Mouse (Mus musculus): Measurements from ENCODE around the gene Hist1h2be. TPM values are rescaled to one million over a fixed set of nuclear protein-coding genes. Genes with fewer than 3 reads are reported as not detected.

Gene Hist1h2be
- total RNA-seq (2023) = 59.1 and 80.7 TPM in 2 replicates

DNA sequence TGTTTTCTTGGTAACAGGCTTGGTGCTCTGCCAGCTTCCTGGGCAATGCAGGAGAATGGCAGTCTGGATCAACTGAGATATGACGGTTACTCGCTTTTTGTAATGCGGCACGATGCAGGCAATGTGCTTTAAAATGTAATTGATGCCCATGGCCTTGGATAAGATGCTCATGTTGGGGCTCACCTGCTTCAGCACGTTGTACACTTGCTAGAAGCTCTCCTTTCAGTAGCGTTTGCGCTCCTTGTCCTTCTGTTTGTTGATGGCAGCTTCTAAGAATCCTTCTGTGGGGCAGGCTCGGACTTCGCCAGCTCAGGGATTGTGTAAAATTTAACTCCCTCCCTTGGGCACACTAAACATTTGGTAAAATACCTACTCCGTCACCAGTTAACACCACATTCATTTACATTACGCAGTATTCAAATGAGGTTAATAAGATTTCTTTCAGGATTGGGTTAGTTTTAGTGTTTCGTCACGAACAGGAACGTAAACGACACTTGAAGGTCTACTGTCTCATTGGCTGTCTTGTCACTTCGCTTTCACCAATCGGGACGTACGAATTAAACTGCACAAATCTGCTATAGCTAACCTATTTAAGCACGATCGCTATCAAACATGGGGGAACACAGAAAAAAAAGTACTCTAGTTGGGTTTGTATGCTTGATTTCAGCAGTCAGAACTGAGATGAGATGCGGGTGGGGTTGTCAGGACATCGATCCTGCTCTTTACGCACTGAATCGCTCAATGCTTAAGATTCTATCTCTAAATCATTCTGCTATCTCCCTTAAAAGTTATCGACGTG, at the start of gene Hist1h2be:
Hist1h2be (minus strand) TSS at position 392 of the 799 bp plus-strand sequence.

GRCm38 (mm10) chr13:23622175-23622671, 1.3 kb upstream of the Hist1h2be start, which contains the start of gene Hist1h1e:
Gene Hist1h1e, minus strand, starts transcription at chr13:23622558.

GRCm38 (mm10) chr13:23581408-23582218, 39.3 kb downstream of the Hist1h2be start, which contains the start of gene Hist1h4d:
Gene Hist1h4d, plus strand, starts transcription at chr13:23581598.

DNA sequence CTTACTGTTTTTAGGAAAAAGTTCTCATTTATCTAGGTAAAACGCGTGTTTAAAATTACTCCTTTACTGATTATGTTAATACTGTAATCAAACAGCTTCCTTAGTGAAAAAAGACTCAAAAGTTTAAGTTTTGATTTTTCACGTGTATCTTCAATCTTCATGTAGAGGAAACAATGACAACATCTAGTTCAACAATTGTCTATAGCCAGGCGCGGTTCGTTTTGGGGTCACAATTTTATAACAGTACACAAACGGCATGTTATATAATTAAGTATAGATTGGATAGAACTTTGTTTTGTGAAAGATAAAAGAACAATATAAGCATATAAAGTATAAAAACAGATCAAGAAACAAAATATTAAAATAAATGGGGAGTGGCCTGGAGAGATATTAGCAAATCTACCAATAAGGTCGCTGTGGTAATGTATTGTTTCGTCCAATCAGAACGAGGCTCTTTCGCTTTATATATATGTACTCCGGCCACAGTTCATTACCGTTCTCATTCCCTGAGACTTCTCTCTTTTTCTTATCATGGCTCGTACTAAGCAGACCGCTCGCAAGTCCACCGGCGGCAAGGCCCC, 45.6 kb downstream of the Hist1h2be start, which contains the start of gene Hist1h3d:
Hist1h3d (plus strand) TSS at position 493 of the 581 bp plus-strand sequence.

DNA sequence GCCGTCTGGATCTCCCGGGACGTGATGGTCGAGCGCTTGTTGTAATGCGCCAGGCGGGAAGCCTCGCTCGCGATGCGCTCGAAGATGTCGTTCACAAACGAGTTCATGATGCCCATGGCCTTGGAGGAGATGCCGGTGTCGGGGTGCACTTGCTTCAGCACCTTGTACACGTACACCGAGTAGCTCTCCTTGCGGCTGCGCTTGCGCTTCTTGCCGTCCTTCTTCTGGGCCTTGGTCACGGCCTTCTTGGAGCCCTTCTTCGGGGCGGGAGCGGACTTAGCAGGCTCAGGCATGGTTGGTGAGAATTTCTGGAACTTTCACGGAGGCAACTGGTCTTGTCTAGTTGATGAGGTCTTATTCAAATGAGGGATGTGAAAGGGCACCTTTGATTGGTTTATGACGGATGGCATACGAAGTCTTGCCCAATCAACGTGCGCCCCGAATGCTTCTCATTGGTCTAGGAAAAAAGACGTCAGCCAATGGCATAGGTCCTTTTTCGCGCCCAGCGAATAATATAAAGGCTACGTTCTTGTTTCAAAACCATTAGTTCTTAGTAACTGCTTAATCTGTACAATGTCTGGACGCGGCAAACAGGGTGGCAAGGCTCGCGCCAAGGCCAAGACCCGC, 46.9 kb downstream of the Hist1h2be start, which contains the start of the genes Hist1h2bf and Hist1h2ad:
Hist1h2bf (minus strand) TSS at position 299 of the 627 bp plus-strand sequence.
Hist1h2ad (plus strand) TSS at position 484 of the 627 bp plus-strand sequence.

GRCm38 (mm10) chr13:23571022-23571503, 49.9 kb downstream of the Hist1h2be start, which contains the start of the genes Hist1h2ae and Hist1h2bg:
Gene Hist1h2ae, minus strand, starts transcription at chr13:23571220.
Gene Hist1h2bg, plus strand, starts transcription at chr13:23571396.

DNA sequence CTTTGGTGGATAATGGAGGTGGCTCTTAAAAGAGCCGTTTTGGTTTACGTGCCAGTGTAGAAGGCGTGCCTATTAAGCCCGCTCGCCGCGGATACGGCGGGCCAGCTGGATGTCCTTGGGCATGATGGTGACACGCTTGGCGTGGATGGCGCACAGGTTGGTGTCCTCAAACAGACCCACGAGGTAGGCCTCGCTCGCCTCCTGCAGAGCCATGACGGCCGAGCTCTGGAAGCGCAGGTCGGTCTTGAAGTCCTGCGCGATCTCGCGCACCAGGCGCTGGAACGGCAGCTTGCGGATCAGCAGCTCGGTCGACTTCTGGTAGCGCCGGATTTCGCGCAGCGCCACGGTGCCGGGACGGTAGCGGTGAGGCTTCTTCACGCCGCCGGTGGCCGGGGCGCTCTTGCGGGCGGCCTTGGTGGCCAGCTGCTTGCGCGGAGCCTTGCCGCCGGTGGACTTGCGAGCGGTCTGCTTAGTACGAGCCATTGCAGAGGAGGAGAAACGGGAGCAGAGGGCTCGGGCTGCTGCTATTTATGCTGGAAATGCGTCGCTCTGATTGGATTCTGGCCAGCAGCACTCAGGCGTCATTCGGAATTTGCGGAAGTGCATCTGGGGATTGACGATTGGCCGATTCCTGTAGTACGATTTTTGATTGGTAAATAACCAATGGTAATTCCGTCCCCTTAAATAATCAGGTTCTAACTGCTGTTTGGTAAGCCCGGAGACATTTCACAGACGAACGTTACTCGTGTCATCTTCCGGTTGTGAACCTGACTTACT, 58.9 kb downstream of the Hist1h2be start, which contains the start of gene Hist1h3e:
Hist1h3e (minus strand) TSS at position 487 of the 777 bp plus-strand sequence.

DNA sequence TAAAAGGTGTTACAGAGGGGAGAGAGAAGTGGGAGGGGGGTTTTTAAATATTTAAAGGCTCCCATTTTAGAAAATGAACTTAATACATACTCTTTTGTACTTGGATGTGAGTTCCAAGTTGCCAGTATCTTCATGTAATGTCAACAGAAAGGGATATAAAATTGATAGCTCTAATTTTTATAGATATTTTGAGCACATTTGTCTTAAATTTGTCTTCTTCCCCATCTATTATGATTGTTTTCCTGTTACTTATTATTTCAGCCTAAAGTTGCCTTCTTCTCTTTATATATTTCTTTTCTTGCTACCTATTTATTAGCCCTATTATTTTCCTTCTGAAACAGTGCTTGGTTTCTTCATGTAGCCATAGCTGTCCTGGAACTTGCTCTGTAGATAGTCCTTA, 68.0 kb downstream of the Hist1h2be start, which contains the start of gene Hist1h1d:
Hist1h1d (plus strand) TSS at position 301 of the 400 bp plus-strand sequence.

GRCm38 (mm10) chr13:23551146-23551834, 69.6 kb downstream of the Hist1h2be start, which contains the start of gene Hist1h4f:
Gene Hist1h4f, minus strand, starts transcription at chr13:23551648.

DNA sequence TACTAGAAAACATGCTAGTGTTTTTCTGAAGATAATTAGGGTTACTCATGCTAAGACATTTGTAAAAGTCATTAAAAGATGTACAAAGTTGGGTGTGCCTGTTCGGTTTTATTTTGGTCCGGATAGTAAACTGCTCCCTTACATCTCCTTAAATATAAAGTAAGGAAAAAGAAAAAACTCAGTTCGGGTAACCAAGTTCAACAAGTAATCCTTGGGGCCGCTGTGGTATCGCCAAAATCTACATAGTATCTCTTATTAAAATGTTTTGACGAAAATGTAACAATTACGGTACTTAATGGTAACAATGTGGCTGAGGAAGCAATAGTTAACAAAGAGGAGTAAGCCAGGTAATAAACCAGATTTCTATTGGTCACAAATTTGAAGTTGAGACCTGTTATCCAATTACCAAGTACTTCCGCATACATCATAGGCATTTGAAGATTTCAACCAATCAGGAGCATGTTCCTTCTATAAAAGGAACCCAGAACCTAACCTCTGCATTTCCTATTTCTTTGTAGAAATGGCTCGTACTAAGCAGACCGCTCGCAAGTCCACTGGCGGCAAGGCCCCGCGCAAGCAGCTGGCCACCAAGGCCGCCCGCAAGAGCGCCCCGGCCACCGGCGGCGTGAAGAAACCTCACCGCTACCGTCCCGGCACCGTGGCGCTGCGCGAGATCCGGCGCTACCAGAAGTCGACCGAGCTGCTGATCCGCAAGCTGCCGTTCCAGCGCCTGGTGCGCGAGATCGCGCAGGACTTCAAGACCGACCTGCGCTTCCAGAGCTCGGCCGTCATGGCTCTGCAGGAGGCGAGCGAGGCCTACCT, 76.7 kb downstream of the Hist1h2be start, which contains the start of gene Hist1h3f:
Hist1h3f (plus strand) TSS at position 88 of the 822 bp plus-strand sequence.

DNA sequence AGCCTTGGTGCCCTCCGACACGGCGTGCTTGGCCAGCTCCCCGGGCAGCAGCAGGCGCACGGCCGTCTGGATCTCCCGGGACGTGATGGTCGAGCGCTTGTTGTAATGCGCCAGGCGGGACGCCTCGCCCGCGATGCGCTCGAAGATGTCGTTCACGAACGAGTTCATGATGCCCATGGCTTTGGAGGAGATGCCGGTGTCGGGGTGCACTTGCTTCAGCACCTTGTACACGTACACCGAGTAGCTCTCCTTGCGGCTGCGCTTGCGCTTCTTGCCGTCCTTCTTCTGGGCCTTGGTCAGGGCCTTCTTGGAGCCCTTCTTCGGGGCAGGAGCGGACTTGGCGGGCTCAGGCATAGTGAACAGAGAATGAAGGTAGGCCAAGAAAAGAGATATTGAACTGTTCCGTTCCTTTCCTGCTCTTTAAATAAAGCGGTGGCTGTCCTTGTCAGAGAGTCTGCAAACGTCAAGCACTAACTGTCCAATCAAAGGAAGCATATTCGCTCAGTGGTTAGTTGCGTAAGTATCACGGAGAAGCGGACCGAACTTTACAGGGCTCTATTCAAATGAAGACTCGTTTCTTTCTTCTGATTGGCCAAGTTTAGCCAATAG, 77.8 kb downstream of the Hist1h2be start, which contains the start of gene Hist1h2bh:
Hist1h2bh (minus strand) TSS at position 394 of the 609 bp plus-strand sequence.

GRCm38 (mm10) chr13:23535137-23536075, 85.5 kb downstream of the Hist1h2be start, which contains the start of gene Hist1h3g:
Gene Hist1h3g, plus strand, starts transcription at chr13:23535422.

Other genes starting within 250 kb of the Hist1h2be start
- 9.1 and 10.2 TPM in 2 replicates for gene Abt1, start 197.3 kb downstream of the Hist1h2be start, total RNA-seq (2023)
- gene Btn1a1, start 155.2 kb downstream of the Hist1h2be start, total RNA-seq (2023) = not detected in 2 replicates
- not detected in 2 replicates for gene Btn2a2, start 132.3 kb downstream of the Hist1h2be start, total RNA-seq (2023)
- 492 and 1,085 TPM in 2 replicates for gene Hist1h4h, start 90.1 kb downstream of the Hist1h2be start, total RNA-seq (2023)
- 675 and 802 TPM in 2 replicates for gene Hist1h2af, start 87.2 kb downstream of the Hist1h2be start, total RNA-seq (2023)
- gene Hist1h3g, start 85.7 kb downstream of the Hist1h2be start, total RNA-seq (2023) = 96.3 and 179 TPM in 2 replicates
- 54.8 and 79.6 TPM in 2 replicates for gene Hist1h2bh, start 77.7 kb downstream of the Hist1h2be start, total RNA-seq (2023)
- gene Hist1h3f, start 77.1 kb downstream of the Hist1h2be start, total RNA-seq (2023) = 164 and 316 TPM in 2 replicates
- gene Hist1h4f, start 69.5 kb downstream of the Hist1h2be start, total RNA-seq (2023) = 1,320 and 1,633 TPM in 2 replicates
- 65.0 and 74.8 TPM in 2 replicates for gene Hist1h1d, start 67.9 kb downstream of the Hist1h2be start, total RNA-seq (2023)
- gene Hist1h3e, start 58.8 kb downstream of the Hist1h2be start, total RNA-seq (2023) = 389 and 653 TPM in 2 replicates
- gene Hist1h2ae, start 49.9 kb downstream of the Hist1h2be start, total RNA-seq (2023) = 112 and 128 TPM in 2 replicates
- gene Hist1h2bg, start 49.7 kb downstream of the Hist1h2be start, total RNA-seq (2023) = 877 and 1,185 TPM in 2 replicates
- 501 and 811 TPM in 2 replicates for gene Hist1h2bf, start 46.9 kb downstream of the Hist1h2be start, total RNA-seq (2023)
- 41.5 and 76.0 TPM in 2 replicates for gene Hist1h2ad, start 46.7 kb downstream of the Hist1h2be start, total RNA-seq (2023)
- 49.0 and 98.9 TPM in 2 replicates for gene Hist1h3d, start 45.4 kb downstream of the Hist1h2be start, total RNA-seq (2023)
- gene Hist1h4d, start 39.5 kb downstream of the Hist1h2be start, total RNA-seq (2023) = 447 and 512 TPM in 2 replicates
- 628 and 671 TPM in 2 replicates for gene Hist1h1e, start 1.4 kb upstream of the Hist1h2be start, total RNA-seq (2023)
- 21.4 and 34.7 TPM in 2 replicates for gene Hist1h2ac, start 62.8 kb upstream of the Hist1h2be start, total RNA-seq (2023)
- gene Hist1h2bc, start 63.1 kb upstream of the Hist1h2be start, total RNA-seq (2023) = 85.6 and 87.8 TPM in 2 replicates
- gene Hist1h1t, start 74.7 kb upstream of the Hist1h2be start, total RNA-seq (2023) = 0.75 TPM in 1 of 2 replicates, not detected in the other
- 147 and 286 TPM in 2 replicates for gene Hist1h4c, start 77.3 kb upstream of the Hist1h2be start, total RNA-seq (2023)
- 2.0 and 2.2 TPM in 2 replicates for gene Hfe, start 89.7 kb upstream of the Hist1h2be start, total RNA-seq (2023)
- gene Hist1h1c, start 117.7 kb upstream of the Hist1h2be start, total RNA-seq (2023) = 1,418 and 1,573 TPM in 2 replicates
- 379 and 485 TPM in 2 replicates for gene Hist1h3c, start 124.5 kb upstream of the Hist1h2be start, total RNA-seq (2023)
- 566 and 573 TPM in 2 replicates for gene Hist1h2bb, start 125.6 kb upstream of the Hist1h2be start, total RNA-seq (2023)
- gene Hist1h2ab, start 130.0 kb upstream of the Hist1h2be start, total RNA-seq (2023) = 470 and 881 TPM in 2 replicates
- 584 and 951 TPM in 2 replicates for gene Hist1h3b, start 131.1 kb upstream of the Hist1h2be start, total RNA-seq (2023)
- 196 and 310 TPM in 2 replicates for gene Hist1h4b, start 135.9 kb upstream of the Hist1h2be start, total RNA-seq (2023)
- 278 and 356 TPM in 2 replicates for gene Hist1h4a, start 140.1 kb upstream of the Hist1h2be start, total RNA-seq (2023)
- 546 and 576 TPM in 2 replicates for gene Hist1h3a, start 141.3 kb upstream of the Hist1h2be start, total RNA-seq (2023)
- 193 and 241 TPM in 2 replicates for gene Hist1h1a, start 142.5 kb upstream of the Hist1h2be start, total RNA-seq (2023)
- not detected in 2 replicates for gene Trim38, start 148.8 kb upstream of the Hist1h2be start, total RNA-seq (2023)
- not detected in 2 replicates for gene Slc17a2, start 185.9 kb upstream of the Hist1h2be start, total RNA-seq (2023)
- not detected in 2 replicates for gene Slc17a3, start 218.3 kb upstream of the Hist1h2be start, total RNA-seq (2023)
- gene Slc17a1, start 246.6 kb upstream of the Hist1h2be start, total RNA-seq (2023) = not detected in 2 replicates